Mouse (Mus musculus): ENCODE data around the gene Fignl1. TPM values are rescaled to one million over a fixed set of nuclear protein-coding genes. Genes with fewer than 3 reads are reported as not detected.

Gene Fignl1
- polyA plus RNA-seq, 1 experiment from 2014 or later = 13.3 TPM

DNA sequence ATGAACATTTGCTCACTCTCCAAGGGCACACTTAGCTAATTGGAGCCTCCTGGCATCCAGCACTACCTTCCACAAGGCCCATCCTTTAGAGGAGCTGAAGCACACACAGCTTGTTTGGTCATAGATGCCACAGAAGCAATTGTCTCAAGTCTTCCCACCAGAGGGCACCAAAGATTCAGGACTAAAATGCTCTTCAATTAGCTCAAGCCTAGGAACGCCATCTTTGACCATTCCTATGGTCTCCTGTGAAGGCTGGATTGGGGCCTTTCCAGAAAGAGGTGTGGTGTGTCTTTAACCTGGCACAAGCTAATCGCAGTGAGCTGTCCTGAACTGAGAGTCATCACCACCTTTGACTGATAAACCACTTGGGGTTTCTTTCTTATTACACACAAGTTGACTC is 11.5 kb upstream of the Fignl1 start:
- H3K4me3 ChIP-seq (replicated peaks; ENCODE audit: low read length) = no peak overlapping the region
- H3K36me3 ChIP-seq (replicated peaks; ENCODE audit: control insufficient read depth, insufficient read depth) = no peaks in the 10 kb centered on the region
- H3K27me3 ChIP-seq (ENCODE audit: control insufficient read depth, insufficient read depth, low read length) = no peaks in the 10 kb centered on the region
- WGBS = 2% methylated on average over 2 of the region's 2 CpGs
- no peak overlapping the region for H3K27ac ChIP-seq
- ATAC-seq (ENCODE audit: low FRiP score) (peak; percentile 68), DNase-seq (ENCODE audit: low spot score) (peak; percentile 97)
- no peak overlapping the region for H3K4me2 ChIP-seq (replicated peaks)
- H3K9ac ChIP-seq = no peak overlapping the region
- peaks cover 36% of the 10 kb centered on the region for H3K4me1 ChIP-seq (replicated peaks; ENCODE audit: control insufficient read depth, insufficient read depth, low read length)
- no peaks in the 10 kb centered on the region for H3K9me3 ChIP-seq (ENCODE audit: control insufficient read depth, low read length)

- Histone ChIP-seq H3K4me1 (replicated peaks; ENCODE audit: control insufficient read depth, insufficient read depth, low read length) (peaks cover 26% of the 10 kb centered on the region), H3K36me3 (replicated peaks; ENCODE audit: control insufficient read depth, insufficient read depth) (no peaks in the 10 kb centered on the region), H3K27ac (no peak overlapping the region), H3K4me2 (replicated peaks) (no peak overlapping the region), H3K9ac (no peak overlapping the region), H3K27me3 (ENCODE audit: control insufficient read depth, insufficient read depth, low read length) (no peaks in the 10 kb centered on the region), H3K9me3 (ENCODE audit: control insufficient read depth, low read length) (no peaks in the 10 kb centered on the region), H3K4me3 (replicated peaks; ENCODE audit: low read length) (no peak overlapping the region)
- DNase-seq (ENCODE audit: low spot score) (no peak), ATAC-seq (ENCODE audit: low FRiP score) (no peak)
- WGBS = 91% methylated on average over 5 of the region's 5 CpGs
Measured at GRCm38 (mm10) chr11:11819206-11819605, 10.4 kb upstream of the Fignl1 start.

DNA sequence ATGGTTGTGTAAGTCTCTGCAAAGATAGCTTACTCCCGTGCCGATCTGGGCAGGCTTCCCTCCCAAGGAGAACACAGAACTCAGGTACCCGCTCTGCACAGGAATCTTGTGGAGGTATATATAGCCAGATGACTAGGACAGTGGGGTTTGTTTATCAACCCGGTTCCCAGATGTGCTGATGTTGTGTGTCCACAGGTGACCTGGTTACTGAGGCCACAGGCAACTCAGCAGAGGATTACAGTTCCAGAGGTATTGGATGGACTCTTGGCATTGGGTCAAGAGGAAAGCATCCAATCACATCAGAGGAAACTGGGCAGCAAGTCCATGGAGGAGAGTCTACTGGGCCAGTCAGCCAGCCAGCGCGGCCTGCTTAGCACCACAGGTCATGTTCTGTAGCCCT is 10.0 kb upstream of the Fignl1 start:
- H3K9me3 ChIP-seq (ENCODE audit: control insufficient read depth, low read length) = no peaks in the 10 kb centered on the region
- H3K4me3 ChIP-seq (replicated peaks; ENCODE audit: low read length) = no peak overlapping the region
- ATAC-seq (ENCODE audit: low FRiP score) (no peak), DNase-seq (ENCODE audit: low spot score) (no peak)
- no peak overlapping the region for H3K27ac ChIP-seq
- H3K4me1 ChIP-seq (replicated peaks; ENCODE audit: control insufficient read depth, insufficient read depth, low read length) = peaks cover 22% of the 10 kb centered on the region
- no peaks in the 10 kb centered on the region for H3K36me3 ChIP-seq (replicated peaks; ENCODE audit: control insufficient read depth, insufficient read depth)
- WGBS = 95% methylated on average over 6 of the region's 6 CpGs
- no peak overlapping the region for H3K9ac ChIP-seq
- H3K27me3 ChIP-seq (ENCODE audit: control insufficient read depth, insufficient read depth, low read length) = no peaks in the 10 kb centered on the region
- no peak overlapping the region for H3K4me2 ChIP-seq (replicated peaks)

GRCm38 (mm10) chr11:11815737-11816136 is 7.0 kb upstream of the Fignl1 start:
- H3K4me1 ChIP-seq (replicated peaks; ENCODE audit: control insufficient read depth, insufficient read depth, low read length) = no peaks in the 10 kb centered on the region
- no peaks in the 10 kb centered on the region for H3K27me3 ChIP-seq (ENCODE audit: control insufficient read depth, insufficient read depth, low read length)
- no peak overlapping the region for H3K9ac ChIP-seq
- no peak for ATAC-seq (ENCODE audit: low FRiP score)
- DNase-seq (ENCODE audit: low spot score) = no peak
- no peak overlapping the region for H3K4me3 ChIP-seq (replicated peaks; ENCODE audit: low read length)
- H3K9me3 ChIP-seq (ENCODE audit: control insufficient read depth, low read length) = no peaks in the 10 kb centered on the region
- no peak overlapping the region for H3K27ac ChIP-seq
- 72% methylated on average over 3 of the region's 3 CpGs for WGBS
- no peak overlapping the region for H3K4me2 ChIP-seq (replicated peaks)
- no peaks in the 10 kb centered on the region for H3K36me3 ChIP-seq (replicated peaks; ENCODE audit: control insufficient read depth, insufficient read depth)

DNA sequence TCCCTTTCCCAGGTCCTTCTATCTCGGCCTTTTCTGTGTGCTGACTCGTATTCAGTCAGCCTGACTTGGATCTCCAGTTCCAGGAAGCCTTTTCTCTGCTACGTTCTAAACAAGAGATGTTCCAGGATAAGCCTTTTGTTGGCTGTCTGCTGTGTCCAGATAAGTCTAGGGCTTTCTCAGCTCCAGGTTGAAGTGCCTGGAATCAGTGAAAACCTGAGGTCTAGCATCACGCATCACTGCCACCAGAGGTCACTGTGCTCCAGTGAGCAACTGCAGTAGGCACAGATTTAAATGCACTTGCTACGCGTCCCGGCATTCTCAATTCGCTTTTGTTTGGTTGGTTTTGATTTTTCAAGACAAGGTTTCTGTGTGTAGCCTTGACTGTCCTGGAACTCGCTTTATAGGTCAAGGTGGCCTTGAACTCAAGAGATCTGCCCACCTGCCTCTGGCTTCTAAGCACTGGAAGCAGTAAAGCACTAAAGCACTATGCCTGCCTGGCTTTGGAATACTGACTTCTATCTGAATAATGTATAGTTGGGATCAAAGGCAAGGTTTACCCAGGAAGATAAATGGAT is 3.2 kb upstream of the Fignl1 start:
- Histone ChIP-seq H3K27me3 (ENCODE audit: control insufficient read depth, insufficient read depth, low read length) (no peaks in the 10 kb centered on the region), H3K36me3 (replicated peaks; ENCODE audit: control insufficient read depth, insufficient read depth) (no peaks in the 10 kb centered on the region), H3K9me3 (ENCODE audit: control insufficient read depth, low read length) (no peaks in the 10 kb centered on the region), H3K4me3 (replicated peaks; ENCODE audit: low read length) (no peak overlapping the region), H3K9ac (peak overlapping the region; percentile 50; the same call in 1 of the 2 replicates), H3K4me1 (replicated peaks; ENCODE audit: control insufficient read depth, insufficient read depth, low read length) (peaks cover 3% of the 10 kb centered on the region; the same call in 1 of the 2 replicates), H3K4me2 (replicated peaks) (peak overlapping the region; percentile 40), H3K27ac (no peak overlapping the region)
- DNase-seq (ENCODE audit: low spot score) (peak; percentile 91), ATAC-seq (ENCODE audit: low FRiP score) (peak; percentile 34; the same call in 1 of the 2 replicates)
- 22% methylated on average over 9 of the region's 9 CpGs for WGBS

- WGBS = under 1% methylated on average over 11 of the region's 11 CpGs
- ATAC-seq (ENCODE audit: low FRiP score) (peak; percentile 14; the same call in 1 of the 2 replicates), DNase-seq (ENCODE audit: low spot score) (no peak)
- Histone ChIP-seq H3K9me3 (ENCODE audit: control insufficient read depth, low read length) (no peaks in the 10 kb centered on the region), H3K27me3 (ENCODE audit: control insufficient read depth, insufficient read depth, low read length) (no peaks in the 10 kb centered on the region), H3K36me3 (replicated peaks; ENCODE audit: control insufficient read depth, insufficient read depth) (no peaks in the 10 kb centered on the region), H3K4me2 (replicated peaks) (peak overlapping the region; percentile 88), H3K4me1 (replicated peaks; ENCODE audit: control insufficient read depth, insufficient read depth, low read length) (peaks cover 3% of the 10 kb centered on the region; the same call in 1 of the 2 replicates), H3K9ac (peak overlapping the region; percentile 88), H3K4me3 (replicated peaks; ENCODE audit: low read length) (peak overlapping the region; percentile 61), H3K27ac (peak overlapping the region; percentile 93)
Measured at GRCm38 (mm10) chr11:11809404-11810175, 828 bp upstream of the Fignl1 start.

- Histone ChIP-seq H3K36me3 (replicated peaks; ENCODE audit: control insufficient read depth, insufficient read depth) (no peaks in the 10 kb centered on the region), H3K4me1 (replicated peaks; ENCODE audit: control insufficient read depth, insufficient read depth, low read length) (peaks cover 3% of the 10 kb centered on the region; the same call in 1 of the 2 replicates), H3K9me3 (ENCODE audit: control insufficient read depth, low read length) (no peaks in the 10 kb centered on the region), H3K4me2 (replicated peaks) (peak overlapping the region; percentile 88), H3K4me3 (replicated peaks; ENCODE audit: low read length) (peak overlapping the region; percentile 61), H3K27ac (peak overlapping the region; percentile 93; the same call in 1 of the 2 replicates), H3K9ac (peak overlapping the region; percentile 88), H3K27me3 (ENCODE audit: control insufficient read depth, insufficient read depth, low read length) (no peaks in the 10 kb centered on the region)
- ATAC-seq (ENCODE audit: low FRiP score) = no peak
- WGBS = 11% methylated on average over 25 of the region's 25 CpGs
- no peak for DNase-seq (ENCODE audit: low spot score)
Measured at GRCm38 (mm10) chr11:11808035-11808819, 535 bp downstream of the Fignl1 start.

- H3K4me3 ChIP-seq (replicated peaks; ENCODE audit: low read length) = no peak overlapping the region
- H3K9me3 ChIP-seq (ENCODE audit: control insufficient read depth, low read length) = no peaks in the 10 kb centered on the region
- DNase-seq (ENCODE audit: low spot score) (no peak), ATAC-seq (ENCODE audit: low FRiP score) (no peak)
- peaks cover 3% of the 10 kb centered on the region; the same call in 1 of the 2 replicates for H3K4me1 ChIP-seq (replicated peaks; ENCODE audit: control insufficient read depth, insufficient read depth, low read length)
- 94% methylated on average over 4 of the region's 4 CpGs for WGBS
- no peak overlapping the region for H3K9ac ChIP-seq
- H3K27me3 ChIP-seq (ENCODE audit: control insufficient read depth, insufficient read depth, low read length) = no peaks in the 10 kb centered on the region
- peaks cover 18% of the 10 kb centered on the region for H3K36me3 ChIP-seq (replicated peaks; ENCODE audit: control insufficient read depth, insufficient read depth)
- no peak overlapping the region for H3K27ac ChIP-seq
- no peak overlapping the region for H3K4me2 ChIP-seq (replicated peaks)
Measured at GRCm38 (mm10) chr11:11805951-11806350, 2.8 kb downstream of the Fignl1 start.

DNA sequence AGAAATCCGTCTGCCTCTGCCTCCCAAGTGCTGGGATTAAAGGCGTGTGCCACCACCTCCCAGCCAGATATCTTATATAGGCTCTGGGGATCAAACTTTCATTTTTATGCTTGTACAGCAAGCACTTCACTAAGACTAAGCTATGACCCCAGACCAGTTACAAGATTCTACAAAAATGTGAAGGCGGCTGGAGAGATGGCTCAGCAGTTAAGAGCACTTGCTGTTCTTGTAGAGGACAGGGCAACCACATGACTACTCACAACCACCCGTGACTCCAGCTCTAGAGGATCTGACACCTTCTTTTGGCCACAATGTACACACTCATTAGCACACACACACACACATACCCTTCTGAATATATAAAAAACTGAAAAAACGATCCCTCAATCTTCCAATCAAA is 4.3 kb downstream of the Fignl1 start:
- 89% methylated on average over 5 of the region's 5 CpGs for WGBS
- DNase-seq (ENCODE audit: low spot score) = no peak
- Histone ChIP-seq H3K9ac (no peak overlapping the region), H3K36me3 (replicated peaks; ENCODE audit: control insufficient read depth, insufficient read depth) (peaks cover 21% of the 10 kb centered on the region), H3K27me3 (ENCODE audit: control insufficient read depth, insufficient read depth, low read length) (no peaks in the 10 kb centered on the region), H3K27ac (no peak overlapping the region), H3K4me3 (replicated peaks; ENCODE audit: low read length) (no peak overlapping the region), H3K4me1 (replicated peaks; ENCODE audit: control insufficient read depth, insufficient read depth, low read length) (0 out of 2 replicates have a peak, but pooled peaks cover 3% of the 10 kb centered on the region), H3K4me2 (replicated peaks) (no peak overlapping the region), H3K9me3 (ENCODE audit: control insufficient read depth, low read length) (no peaks in the 10 kb centered on the region)
- ATAC-seq (ENCODE audit: low FRiP score) = no peak

Measured in hindbrain, embryonic 14.5 days (tissue).